Mouse (Mus musculus): ENCODE results near the gene Zbtb16. TPM values are rescaled to one million over a fixed set of nuclear protein-coding genes. Genes with fewer than 3 reads are reported as not detected.

Zbtb16 gene
- polyA plus RNA-seq, 1 experiment from 2014 or later: 6.0 TPM

DNA sequence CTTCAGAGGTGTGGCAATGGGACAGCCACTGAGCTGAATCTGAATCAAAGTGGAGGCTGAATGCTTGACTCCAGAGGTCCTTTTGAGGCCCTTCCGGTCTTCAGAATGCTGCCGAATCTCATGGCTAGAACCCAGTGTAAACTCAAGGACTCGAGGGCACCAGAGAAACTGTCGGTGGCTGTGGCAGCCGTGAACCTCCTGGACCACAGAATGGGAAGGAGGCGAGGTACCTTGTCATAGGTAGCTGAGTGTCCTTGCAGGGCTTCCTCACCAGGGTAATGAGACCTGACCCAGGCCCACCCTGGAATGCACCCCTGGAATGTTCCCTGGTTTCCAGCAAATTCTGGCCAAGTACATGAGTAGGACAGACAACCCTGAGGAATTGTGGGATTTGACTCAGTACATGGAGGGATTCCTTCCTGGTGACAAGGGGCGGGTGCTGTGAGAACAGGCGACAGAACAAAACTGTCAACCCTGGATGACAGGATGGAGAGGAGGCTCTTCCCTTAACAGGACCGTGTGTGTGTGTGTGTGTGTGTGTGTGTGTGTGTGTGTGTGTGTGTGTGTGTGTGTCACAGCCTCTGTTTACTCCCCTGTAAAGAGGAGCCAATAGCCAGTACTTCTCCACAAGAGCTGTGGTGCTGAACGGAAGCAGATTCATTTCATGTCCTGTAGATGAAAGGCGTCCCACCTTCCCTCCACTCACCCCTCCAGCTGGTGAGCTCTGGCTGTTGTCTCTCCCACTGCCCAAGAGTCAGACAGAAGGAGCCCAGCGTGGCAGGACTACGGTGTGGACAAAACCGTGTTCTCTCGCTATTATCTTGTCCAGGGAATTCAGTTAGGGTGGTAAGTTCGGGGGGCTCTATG is 189.0 kb downstream of the Zbtb16 start:
- WGBS: 38% methylated on average over 16 of the region's 16 CpGs
- no peak overlapping the region for H3K4me3 ChIP-seq (replicated peaks; ENCODE audit: low read depth, low read length)
- no peak overlapping the region for H3K9ac ChIP-seq (replicated peaks; ENCODE audit: low read length)
- H3K4me1 ChIP-seq (ENCODE audit: control insufficient read depth, insufficient read depth, low read length): peaks cover 22% of the 10 kb centered on the region
- H3K36me3 ChIP-seq (ENCODE audit: control insufficient read depth, insufficient read depth, low read length): no peaks in the 10 kb centered on the region
- no peaks in the 10 kb centered on the region for H3K27me3 ChIP-seq (ENCODE audit: control insufficient read depth, insufficient read depth, low read length)
- ATAC-seq (ENCODE audit: low FRiP score, low TSS enrichment) (no peak), DNase-seq (no peak)
- H3K9me3 ChIP-seq (ENCODE audit: control insufficient read depth, low read length): no peaks in the 10 kb centered on the region
- no peak overlapping the region for H3K4me2 ChIP-seq (ENCODE audit: low read length)
- H3K27ac ChIP-seq (replicated peaks; ENCODE audit: low read depth, low read length): no peak overlapping the region

DNA sequence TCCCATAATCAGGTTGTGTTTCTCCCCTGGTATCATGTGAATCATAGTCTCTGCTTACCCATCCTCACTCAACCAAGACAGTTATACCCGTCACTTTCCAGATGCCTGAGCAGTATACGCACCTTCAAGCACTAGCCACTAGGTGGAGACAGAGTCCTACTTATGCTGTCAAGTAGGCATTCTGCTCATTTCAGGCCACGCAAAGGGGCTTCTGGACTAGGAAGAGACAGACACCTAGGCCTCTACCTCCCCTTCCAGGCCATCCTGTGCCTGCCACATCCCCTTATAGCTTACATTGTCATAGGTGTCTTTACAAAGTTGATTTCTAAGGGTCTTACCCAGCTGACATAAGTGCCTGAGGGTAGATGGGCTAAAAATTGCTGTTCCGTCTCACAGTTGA is 189.8 kb downstream of the Zbtb16 start:
- Histone ChIP-seq H3K9me3 (ENCODE audit: control insufficient read depth, low read length) (no peaks in the 10 kb centered on the region), H3K36me3 (ENCODE audit: control insufficient read depth, insufficient read depth, low read length) (no peaks in the 10 kb centered on the region), H3K9ac (replicated peaks; ENCODE audit: low read length) (no peak overlapping the region), H3K4me2 (ENCODE audit: low read length) (no peak overlapping the region), H3K4me1 (ENCODE audit: control insufficient read depth, insufficient read depth, low read length) (peaks cover 22% of the 10 kb centered on the region), H3K27ac (replicated peaks; ENCODE audit: low read depth, low read length) (no peak overlapping the region), H3K27me3 (ENCODE audit: control insufficient read depth, insufficient read depth, low read length) (no peaks in the 10 kb centered on the region), H3K4me3 (replicated peaks; ENCODE audit: low read depth, low read length) (no peak overlapping the region)
- ATAC-seq (ENCODE audit: low FRiP score, low TSS enrichment) (no peak), DNase-seq (peak; percentile 95)
- 24% methylated on average over 4 of the region's 4 CpGs for WGBS

DNA sequence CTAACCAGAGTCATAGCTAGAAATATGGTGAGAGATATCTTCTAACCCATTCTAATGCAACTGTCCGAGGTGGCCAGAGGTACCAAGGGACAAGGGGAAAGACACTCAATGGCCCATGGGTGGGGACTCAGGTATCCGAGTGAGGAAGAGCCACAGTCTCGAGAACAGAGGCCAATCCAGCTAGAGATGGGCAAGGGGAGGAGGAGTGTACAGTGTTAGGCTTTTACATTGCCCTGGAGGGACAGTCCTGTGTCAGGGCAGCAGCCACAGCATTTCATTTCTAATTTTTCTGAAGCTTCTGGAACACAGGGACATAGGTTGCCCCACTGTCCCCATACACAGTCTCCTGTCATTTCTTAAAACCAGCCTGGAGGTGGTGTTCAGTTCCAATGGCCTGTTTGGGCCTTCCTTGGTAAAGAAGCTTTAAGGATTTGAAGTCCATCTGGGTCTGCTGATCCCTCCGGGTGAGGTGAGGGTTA is 190.3 kb downstream of the Zbtb16 start:
- ATAC-seq (ENCODE audit: low FRiP score, low TSS enrichment) (no peak), DNase-seq (no peak)
- Histone ChIP-seq H3K4me1 (ENCODE audit: control insufficient read depth, insufficient read depth, low read length) (peaks cover 22% of the 10 kb centered on the region), H3K4me3 (replicated peaks; ENCODE audit: low read depth, low read length) (no peak overlapping the region), H3K27ac (replicated peaks; ENCODE audit: low read depth, low read length) (no peak overlapping the region), H3K36me3 (ENCODE audit: control insufficient read depth, insufficient read depth, low read length) (no peaks in the 10 kb centered on the region), H3K4me2 (ENCODE audit: low read length) (no peak overlapping the region), H3K27me3 (ENCODE audit: control insufficient read depth, insufficient read depth, low read length) (no peaks in the 10 kb centered on the region), H3K9ac (replicated peaks; ENCODE audit: low read length) (no peak overlapping the region), H3K9me3 (ENCODE audit: control insufficient read depth, low read length) (no peaks in the 10 kb centered on the region)
- 55% methylated on average over 4 of the region's 4 CpGs for WGBS

DNA sequence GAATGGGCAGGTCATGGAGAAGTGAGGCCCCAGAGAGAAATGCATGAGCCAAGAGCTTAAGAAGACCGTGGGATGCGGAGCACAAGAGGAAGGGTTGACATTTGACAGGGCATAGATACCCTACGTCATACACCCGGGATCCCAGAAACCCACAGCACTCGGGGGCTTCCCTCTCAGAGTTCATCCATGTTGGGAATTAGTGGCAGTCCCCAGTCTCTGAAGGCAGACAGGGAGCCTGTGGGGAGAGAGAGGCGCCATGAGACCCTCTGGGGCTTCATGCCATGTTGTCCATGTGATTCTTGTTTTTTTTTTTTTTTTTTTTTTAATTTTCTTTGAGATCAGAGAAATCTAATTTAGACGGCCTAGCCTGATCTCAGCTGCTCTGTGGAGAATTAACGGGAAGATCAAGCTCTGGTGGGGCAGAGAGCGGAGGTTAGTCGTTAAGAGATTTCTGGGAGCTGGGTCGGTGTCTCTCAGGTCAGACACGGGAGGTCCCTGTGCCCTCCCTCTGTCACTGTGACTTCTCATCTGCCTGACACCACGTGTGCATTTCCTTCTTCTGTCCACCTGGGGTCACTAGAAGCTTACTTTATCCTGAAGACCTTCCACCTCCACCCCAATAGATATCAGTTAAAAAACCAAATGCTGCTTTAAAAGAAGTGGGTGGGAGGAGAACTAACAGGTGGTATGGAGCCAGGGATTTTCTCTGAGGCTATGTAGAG is 190.9 kb downstream of the Zbtb16 start:
- DNase-seq (peak; percentile 84), ATAC-seq (ENCODE audit: low FRiP score, low TSS enrichment) (no peak)
- Histone ChIP-seq H3K4me3 (replicated peaks; ENCODE audit: low read depth, low read length) (no peak overlapping the region), H3K9me3 (ENCODE audit: control insufficient read depth, low read length) (no peaks in the 10 kb centered on the region), H3K36me3 (ENCODE audit: control insufficient read depth, insufficient read depth, low read length) (no peaks in the 10 kb centered on the region), H3K9ac (replicated peaks; ENCODE audit: low read length) (no peak overlapping the region), H3K27ac (replicated peaks; ENCODE audit: low read depth, low read length) (no peak overlapping the region), H3K27me3 (ENCODE audit: control insufficient read depth, insufficient read depth, low read length) (no peaks in the 10 kb centered on the region), H3K4me2 (ENCODE audit: low read length) (no peak overlapping the region), H3K4me1 (ENCODE audit: control insufficient read depth, insufficient read depth, low read length) (peaks cover 22% of the 10 kb centered on the region)
- WGBS: 50% methylated on average over 13 of the region's 13 CpGs

DNA sequence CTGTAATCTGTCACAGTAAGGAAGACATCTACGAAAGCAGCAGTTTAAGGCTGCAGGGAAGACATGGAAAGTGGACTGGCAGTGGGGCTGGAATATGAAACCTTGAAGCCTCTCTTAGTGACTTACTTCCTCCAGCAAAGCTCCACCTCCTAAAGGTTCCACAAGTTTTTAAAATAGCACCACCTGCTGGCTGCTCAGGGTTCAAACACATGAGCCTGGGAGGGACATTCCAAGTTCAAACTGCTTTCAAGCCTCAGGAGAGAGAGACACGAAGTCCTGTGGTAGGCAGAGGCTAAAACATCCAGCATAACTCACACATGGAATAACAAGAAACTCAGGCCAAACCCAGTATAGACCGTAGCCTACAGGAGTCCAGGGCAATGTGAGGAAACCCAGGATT is 191.6 kb downstream of the Zbtb16 start:
- no peaks in the 10 kb centered on the region for H3K27me3 ChIP-seq (ENCODE audit: control insufficient read depth, insufficient read depth, low read length)
- ATAC-seq (ENCODE audit: low FRiP score, low TSS enrichment) (no peak), DNase-seq (no peak)
- H3K4me1 ChIP-seq (ENCODE audit: control insufficient read depth, insufficient read depth, low read length): peaks cover 19% of the 10 kb centered on the region
- H3K27ac ChIP-seq (replicated peaks; ENCODE audit: low read depth, low read length): no peak overlapping the region
- H3K4me2 ChIP-seq (ENCODE audit: low read length): no peak overlapping the region
- H3K36me3 ChIP-seq (ENCODE audit: control insufficient read depth, insufficient read depth, low read length): no peaks in the 10 kb centered on the region
- WGBS: 83% methylated on average over 3 of the region's 3 CpGs
- no peak overlapping the region for H3K9ac ChIP-seq (replicated peaks; ENCODE audit: low read length)
- no peaks in the 10 kb centered on the region for H3K9me3 ChIP-seq (ENCODE audit: control insufficient read depth, low read length)
- H3K4me3 ChIP-seq (replicated peaks; ENCODE audit: low read depth, low read length): no peak overlapping the region

DNA sequence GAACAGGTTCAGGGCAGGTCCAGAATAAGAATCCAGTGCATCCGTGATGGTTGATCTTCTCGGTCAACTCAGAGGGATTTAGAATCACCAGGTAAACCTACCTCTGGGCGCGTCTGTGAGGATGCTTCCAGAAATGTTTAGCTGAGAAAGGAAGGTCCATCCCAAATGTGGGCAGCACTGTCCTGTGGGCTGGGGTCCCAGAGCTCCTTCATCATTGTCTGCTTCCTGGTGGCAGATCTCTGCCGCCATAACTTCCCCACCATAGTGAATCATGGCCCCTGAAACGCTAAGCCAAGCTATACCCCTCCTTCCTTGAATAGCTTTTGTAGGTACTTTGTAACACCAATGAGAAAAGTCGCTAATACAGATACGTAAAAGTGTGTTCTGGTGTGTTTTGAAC is 194.4 kb downstream of the Zbtb16 start:
- WGBS: 92% methylated on average over 8 of the region's 8 CpGs
- H3K9ac ChIP-seq (replicated peaks; ENCODE audit: low read length): no peak overlapping the region
- no peak overlapping the region for H3K27ac ChIP-seq (replicated peaks; ENCODE audit: low read depth, low read length)
- H3K4me1 ChIP-seq (ENCODE audit: control insufficient read depth, insufficient read depth, low read length): no peaks in the 10 kb centered on the region
- H3K9me3 ChIP-seq (ENCODE audit: control insufficient read depth, low read length): no peaks in the 10 kb centered on the region
- no peaks in the 10 kb centered on the region for H3K27me3 ChIP-seq (ENCODE audit: control insufficient read depth, insufficient read depth, low read length)
- no peak overlapping the region for H3K4me2 ChIP-seq (ENCODE audit: low read length)
- no peak for DNase-seq
- H3K4me3 ChIP-seq (replicated peaks; ENCODE audit: low read depth, low read length): no peak overlapping the region
- no peaks in the 10 kb centered on the region for H3K36me3 ChIP-seq (ENCODE audit: control insufficient read depth, insufficient read depth, low read length)
- ATAC-seq (ENCODE audit: low FRiP score, low TSS enrichment): no peak

DNA sequence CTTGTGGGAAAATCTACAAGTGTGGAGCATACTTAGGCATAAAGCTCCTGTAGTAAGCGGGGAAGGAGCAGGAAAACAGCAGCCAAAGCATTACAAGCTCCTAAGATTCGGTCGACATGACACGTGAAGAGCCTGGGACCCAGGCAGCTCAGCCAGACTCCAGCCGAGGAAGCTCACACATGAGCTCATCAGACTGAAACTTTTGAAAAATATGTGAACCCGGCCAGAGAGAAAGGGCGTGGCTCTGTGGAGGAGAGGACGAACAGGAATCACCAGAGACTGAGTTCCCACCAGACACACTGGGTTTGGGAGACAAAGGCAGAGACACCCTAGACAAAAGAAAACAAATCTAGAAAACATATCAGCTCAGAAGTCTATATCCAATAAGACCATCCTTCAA is 195.1 kb downstream of the Zbtb16 start:
- H3K9ac ChIP-seq (replicated peaks; ENCODE audit: low read length): no peak overlapping the region
- no peaks in the 10 kb centered on the region for H3K36me3 ChIP-seq (ENCODE audit: control insufficient read depth, insufficient read depth, low read length)
- DNase-seq: no peak
- ATAC-seq (ENCODE audit: low FRiP score, low TSS enrichment): no peak
- WGBS: 89% methylated on average over 8 of the region's 8 CpGs
- no peaks in the 10 kb centered on the region for H3K9me3 ChIP-seq (ENCODE audit: control insufficient read depth, low read length)
- H3K4me1 ChIP-seq (ENCODE audit: control insufficient read depth, insufficient read depth, low read length): no peaks in the 10 kb centered on the region
- no peak overlapping the region for H3K27ac ChIP-seq (replicated peaks; ENCODE audit: low read depth, low read length)
- H3K4me3 ChIP-seq (replicated peaks; ENCODE audit: low read depth, low read length): no peak overlapping the region
- H3K4me2 ChIP-seq (ENCODE audit: low read length): no peak overlapping the region
- H3K27me3 ChIP-seq (ENCODE audit: control insufficient read depth, insufficient read depth, low read length): no peaks in the 10 kb centered on the region

DNA sequence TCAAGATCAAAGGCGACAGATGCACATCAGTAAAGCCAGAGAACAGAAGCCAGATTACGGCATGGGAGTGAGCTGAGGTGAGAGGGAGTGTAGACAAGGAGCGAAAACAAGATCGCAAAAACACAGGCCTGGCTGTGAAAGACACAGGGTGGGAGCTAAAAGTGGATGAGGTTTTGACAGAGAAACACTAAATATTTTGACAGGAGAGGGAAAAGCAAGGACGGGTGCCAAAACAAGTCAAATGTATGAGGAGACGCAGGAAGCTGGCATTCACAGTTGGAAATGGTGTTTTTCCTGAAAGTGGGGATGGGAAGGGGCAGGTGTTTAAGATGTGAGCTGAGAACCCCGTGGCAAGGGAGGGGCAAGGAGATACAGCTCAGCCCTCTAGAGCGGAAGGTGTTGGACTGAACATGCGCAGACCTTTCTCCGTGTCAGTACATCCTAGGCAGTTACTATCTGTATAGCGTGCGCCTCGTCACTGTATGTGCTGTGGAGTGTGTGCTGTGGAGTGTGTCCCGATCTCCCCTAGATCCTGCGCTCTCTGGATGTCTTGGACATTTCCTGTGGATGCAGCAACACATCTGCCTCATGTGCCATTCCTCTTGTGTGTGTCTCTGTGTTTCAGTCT is 197.7 kb downstream of the Zbtb16 start:
- WGBS: 63% methylated on average over 15 of the region's 15 CpGs
- Histone ChIP-seq H3K4me1 (ENCODE audit: control insufficient read depth, insufficient read depth, low read length) (no peaks in the 10 kb centered on the region), H3K9me3 (ENCODE audit: control insufficient read depth, low read length) (no peaks in the 10 kb centered on the region), H3K27ac (replicated peaks; ENCODE audit: low read depth, low read length) (no peak overlapping the region), H3K27me3 (ENCODE audit: control insufficient read depth, insufficient read depth, low read length) (no peaks in the 10 kb centered on the region), H3K4me3 (replicated peaks; ENCODE audit: low read depth, low read length) (no peak overlapping the region), H3K9ac (replicated peaks; ENCODE audit: low read length) (no peak overlapping the region), H3K36me3 (ENCODE audit: control insufficient read depth, insufficient read depth, low read length) (no peaks in the 10 kb centered on the region), H3K4me2 (ENCODE audit: low read length) (no peak overlapping the region)
- DNase-seq (no peak), ATAC-seq (ENCODE audit: low FRiP score, low TSS enrichment) (no peak)
